Mouse (Mus musculus): Measurements from ENCODE around the gene Itga6.

- TF ChIP-seq CTCF (IDR thresholded peaks at IDR 0.05; ENCODE audit: low read depth, low read length) = no peak
- TF ChIP-seq POLR2A (IDR thresholded peaks at IDR 0.05; ENCODE audit: extremely low read depth, insufficient read depth, low read length) = no peak
Observed at GRCm38 (mm10) chr2:71868256-71868655, 122.8 kb downstream of the Itga6 start.
